Mouse (Mus musculus) retina, postnatal 1 day (tissue): ENCODE data around the gene St3gal3.

Experiments
- DNase-seq: peaks from one replicate; pipeline ENCODE4 v3.0.0-alpha.2; 2012

The St3gal3 gene

GRCm38 (mm10) chr4:117917847-117918246 lies 216.9 kb downstream of the St3gal3 start:
- no peak for DNase-seq

GRCm38 (mm10) chr4:117917402-117917801 lies 217.3 kb downstream of the St3gal3 start:
- DNase-seq: no peak

- no peak for DNase-seq
Measured at GRCm38 (mm10) chr4:117916386-117916785, 218.3 kb downstream of the St3gal3 start.

- DNase-seq: no peak
Measured at GRCm38 (mm10) chr4:117915489-117916105, 219.1 kb downstream of the St3gal3 start.

GRCm38 (mm10) chr4:117914591-117915442 lies 219.9 kb downstream of the St3gal3 start, which contains the start of gene Ipo13:
Ipo13 (minus strand) TSS chr4:117914999.
- peak; percentile 96 for DNase-seq

GRCm38 (mm10) chr4:117914031-117914430 lies 220.7 kb downstream of the St3gal3 start:
- no peak for DNase-seq

- DNase-seq: no peak
Measured at GRCm38 (mm10) chr4:117913421-117913820, 221.3 kb downstream of the St3gal3 start.

- no peak for DNase-seq
Measured at GRCm38 (mm10) chr4:117912685-117913273, 221.9 kb downstream of the St3gal3 start.

- DNase-seq: no peak
Measured at GRCm38 (mm10) chr4:117912131-117912561, 222.6 kb downstream of the St3gal3 start.

GRCm38 (mm10) chr4:117908834-117909453 lies 225.8 kb downstream of the St3gal3 start:
- DNase-seq: peak; percentile 43

- no peak for DNase-seq
Measured at GRCm38 (mm10) chr4:117906196-117906595, 228.5 kb downstream of the St3gal3 start.

- DNase-seq: no peak
Measured at GRCm38 (mm10) chr4:117904761-117905160, 230.0 kb downstream of the St3gal3 start.

GRCm38 (mm10) chr4:117904094-117904493 lies 230.6 kb downstream of the St3gal3 start:
- no peak for DNase-seq

GRCm38 (mm10) chr4:117898111-117898510 lies 236.6 kb downstream of the St3gal3 start:
- no peak for DNase-seq

- no peak for DNase-seq
Measured at GRCm38 (mm10) chr4:117896031-117896430, 238.7 kb downstream of the St3gal3 start.

- DNase-seq: no peak
Measured at GRCm38 (mm10) chr4:117895339-117895738, 239.4 kb downstream of the St3gal3 start.

- DNase-seq: no peak
Measured at GRCm38 (mm10) chr4:117894601-117895000, 240.1 kb downstream of the St3gal3 start.

GRCm38 (mm10) chr4:117893376-117893775 lies 241.3 kb downstream of the St3gal3 start:
- peak; percentile 32 for DNase-seq

- DNase-seq: peak; percentile 96
Measured at GRCm38 (mm10) chr4:117891738-117892161, 243.0 kb downstream of the St3gal3 start, which contains the start of gene Dph2. Dph2 (minus strand) TSS chr4:117892032.

GRCm38 (mm10) chr4:117890750-117891149 lies 244.0 kb downstream of the St3gal3 start:
- no peak for DNase-seq

- no peak for DNase-seq
Measured at GRCm38 (mm10) chr4:117890031-117890430, 244.7 kb downstream of the St3gal3 start.

GRCm38 (mm10) chr4:117889471-117889870 lies 245.2 kb downstream of the St3gal3 start:
- DNase-seq: no peak

- DNase-seq: no peak
Measured at GRCm38 (mm10) chr4:117887920-117888319, 246.8 kb downstream of the St3gal3 start.
